Mouse (Mus musculus) mesoderm, embryonic 11.5 days (tissue): ENCODE measurements around the gene Adat3.
"Not testable (repeated sequence)": the region's sequence is repeated elsewhere in the genome, so short reads cannot be mapped to it uniquely, and the experiment has no call there.

Experiments used
- DNase-seq: peaks from one replicate; pipeline ENCODE4 v3.0.0-alpha.2; 2012; ENCODE audit warnings: low read depth, low spot score

Gene Adat3

DNA sequence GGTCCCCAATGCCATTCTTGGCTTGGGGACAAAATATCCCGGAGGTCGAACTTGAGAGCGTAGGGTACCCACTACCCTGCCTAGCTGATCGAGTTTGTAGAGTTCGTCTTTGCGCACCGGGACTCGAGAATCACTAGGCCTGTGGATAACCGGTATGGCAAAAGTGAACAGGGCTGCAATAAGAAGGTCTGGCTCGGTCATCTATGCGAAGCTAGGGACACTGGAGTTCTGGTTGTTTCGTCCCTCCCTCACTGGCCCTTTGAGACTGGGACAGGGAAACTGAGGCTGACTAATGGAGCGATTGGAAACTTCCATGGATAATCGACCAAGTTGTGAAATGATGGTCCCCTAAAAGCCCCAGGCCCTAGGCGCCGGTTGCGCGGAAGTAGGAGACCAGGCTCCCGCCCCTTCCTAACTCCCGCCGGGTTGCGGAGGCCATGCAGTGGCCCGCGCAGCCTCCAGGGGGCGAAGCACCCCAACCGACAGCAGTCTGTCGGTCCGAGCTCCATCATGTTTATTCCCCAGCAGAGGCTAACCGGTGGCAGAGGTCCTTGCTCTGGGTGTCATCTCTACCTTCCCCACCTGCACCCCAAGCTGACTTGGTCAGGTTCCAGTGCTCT is 24.4 kb upstream of the Adat3 start:
- peak; percentile 89 for DNase-seq

DNA sequence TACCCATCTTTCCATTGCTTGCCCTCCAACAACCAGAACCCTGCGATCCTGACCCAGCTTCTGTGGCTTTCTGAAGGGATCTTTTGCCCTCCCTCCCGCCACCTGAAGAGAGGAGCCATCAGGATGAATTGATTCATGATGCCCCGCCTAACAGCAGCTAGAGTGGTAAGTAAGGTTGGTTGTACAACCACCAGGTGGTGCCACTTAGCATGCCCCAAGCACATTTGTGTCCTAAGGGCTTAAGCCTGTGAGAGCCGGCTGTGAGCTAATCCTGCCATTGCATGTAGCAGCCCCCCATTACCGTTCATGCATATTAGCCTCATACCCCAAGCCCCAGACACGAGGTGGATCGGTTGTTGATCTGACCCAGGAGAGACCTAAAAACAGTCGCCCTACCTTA is 23.8 kb upstream of the Adat3 start:
- DNase-seq = peak; percentile 72

- no peak for DNase-seq
Measured at GRCm38 (mm10) chr10:80583047-80583446, 19.6 kb upstream of the Adat3 start.

DNA sequence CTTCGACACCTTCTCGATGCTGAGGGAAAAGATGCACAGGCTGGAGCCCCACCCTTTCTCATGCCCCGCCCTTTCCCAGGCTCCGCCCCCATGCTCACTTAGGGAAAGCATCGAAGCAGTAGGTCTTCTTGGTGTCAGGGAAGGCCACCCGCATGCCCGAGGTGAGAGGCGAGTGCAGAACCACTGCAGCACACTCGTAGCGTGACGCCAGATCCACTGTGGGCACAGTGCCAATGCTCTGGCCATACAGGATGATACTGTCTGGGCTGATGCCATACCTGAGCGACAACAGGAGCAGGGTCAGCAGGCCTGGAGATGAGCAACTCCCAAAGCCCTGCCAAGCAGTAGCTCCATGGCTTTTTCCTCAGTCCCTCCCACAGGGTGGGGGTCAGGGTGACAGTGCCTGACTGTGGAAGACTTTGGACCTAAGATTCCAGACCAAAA is 18.6 kb upstream of the Adat3 start:
- no peak for DNase-seq

- DNase-seq = no peak
Measured at GRCm38 (mm10) chr10:80584642-80585552, 17.8 kb upstream of the Adat3 start.

DNA sequence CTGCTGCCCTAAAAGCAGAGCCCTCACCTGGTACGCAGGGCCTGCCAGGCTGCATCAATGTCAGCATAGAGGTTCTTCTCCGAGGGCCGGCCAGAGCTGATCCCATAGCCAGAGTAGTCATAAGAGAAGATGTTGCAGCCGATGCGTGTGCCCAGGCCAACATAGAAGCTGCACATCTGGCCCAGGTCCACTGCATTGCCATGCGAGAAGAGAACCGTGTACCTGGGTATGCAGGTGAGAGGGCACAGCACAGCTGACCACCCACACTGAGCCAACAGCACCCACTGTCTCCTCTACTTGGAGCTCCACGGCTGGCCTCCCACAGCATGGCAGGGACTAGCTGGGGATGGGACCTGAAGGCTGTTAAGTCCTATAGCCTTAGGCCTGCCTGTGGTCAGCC is 17.1 kb upstream of the Adat3 start:
- DNase-seq = no peak

GRCm38 (mm10) chr10:80586407-80587304 is 16.0 kb upstream of the Adat3 start:
- DNase-seq = no peak

- peak; percentile 35 for DNase-seq
Measured at GRCm38 (mm10) chr10:80587305-80587657, 15.4 kb upstream of the Adat3 start.

- DNase-seq = no peak
Measured at GRCm38 (mm10) chr10:80589127-80589878, 13.4 kb upstream of the Adat3 start.

DNA sequence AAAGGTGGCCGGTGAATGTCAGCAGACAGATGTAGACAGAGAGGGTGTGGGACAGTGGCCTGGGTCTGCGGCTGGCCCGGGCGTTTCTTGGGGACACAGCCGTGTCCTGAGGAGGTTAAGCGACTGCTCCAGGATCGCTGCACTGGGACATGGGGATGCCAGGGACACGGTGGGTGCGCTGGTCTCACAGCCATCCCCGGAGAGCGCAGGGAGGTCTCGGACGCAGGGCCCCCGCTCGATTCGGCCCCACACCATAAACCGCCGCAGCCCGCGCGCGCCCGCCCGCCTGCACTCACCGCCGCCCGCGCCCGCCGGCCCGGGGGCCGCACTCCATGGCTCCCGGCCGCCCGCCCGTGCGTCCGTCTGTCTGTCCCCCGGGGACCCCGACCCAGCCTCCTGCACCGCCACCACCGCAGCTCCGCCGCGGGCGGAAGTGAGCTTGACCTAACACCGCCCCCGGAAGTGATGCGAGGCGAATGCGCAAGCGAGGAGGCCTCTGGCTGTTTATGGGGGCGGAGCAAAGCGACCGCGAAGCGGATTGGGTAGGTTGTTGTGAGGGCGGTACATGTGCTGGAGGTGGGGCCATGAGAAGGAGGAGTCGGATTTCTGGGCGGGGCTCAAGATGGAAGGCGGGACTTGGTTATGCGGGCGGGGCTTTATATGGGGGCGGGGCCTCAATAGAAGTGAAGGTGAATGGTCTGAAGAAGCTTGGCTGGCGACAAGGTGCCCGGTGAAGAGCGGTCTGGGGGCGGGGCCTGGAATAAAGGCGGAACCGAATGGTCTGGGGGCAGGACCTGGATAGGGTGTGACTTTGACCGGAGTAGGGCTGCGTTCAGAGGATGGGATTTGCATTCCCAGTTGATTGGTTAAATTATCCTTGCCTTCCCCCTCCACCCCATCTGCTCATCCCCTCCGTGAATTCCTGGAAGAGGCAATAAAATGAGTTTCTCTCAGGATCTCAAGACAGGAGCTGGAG is 12.5 kb upstream of the Adat3 start, which contains the start of gene Abhd17a:
Gene Abhd17a, minus strand, starts transcription at position 463 of the 976 bp plus-strand sequence.
- peak; percentile 99 for DNase-seq

DNA sequence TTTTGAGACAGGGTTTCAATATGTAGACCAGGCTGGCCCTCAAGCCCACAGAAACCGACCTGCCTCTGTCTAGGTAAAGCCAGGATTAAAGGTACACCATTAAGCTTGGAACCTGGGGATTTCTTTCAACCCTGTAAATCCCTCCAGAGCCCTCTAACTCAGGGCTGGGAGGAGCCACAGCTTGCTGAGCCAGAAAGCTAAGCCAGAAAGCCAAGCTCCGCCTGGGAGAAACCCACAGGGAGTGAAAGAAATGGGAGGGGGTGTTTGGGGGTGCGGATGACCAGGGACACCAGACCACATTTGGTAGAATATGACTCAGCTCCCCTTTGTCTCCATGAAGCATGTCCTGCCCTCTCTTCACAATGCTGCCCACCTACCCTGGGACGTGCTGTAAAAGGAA is 6.4 kb upstream of the Adat3 start:
- no peak for DNase-seq

- no peak for DNase-seq
Measured at GRCm38 (mm10) chr10:80603364-80603763, 684 bp downstream of the Adat3 start.

- no peak for DNase-seq
Measured at GRCm38 (mm10) chr10:80604001-80604509, 1.4 kb downstream of the Adat3 start.

DNA sequence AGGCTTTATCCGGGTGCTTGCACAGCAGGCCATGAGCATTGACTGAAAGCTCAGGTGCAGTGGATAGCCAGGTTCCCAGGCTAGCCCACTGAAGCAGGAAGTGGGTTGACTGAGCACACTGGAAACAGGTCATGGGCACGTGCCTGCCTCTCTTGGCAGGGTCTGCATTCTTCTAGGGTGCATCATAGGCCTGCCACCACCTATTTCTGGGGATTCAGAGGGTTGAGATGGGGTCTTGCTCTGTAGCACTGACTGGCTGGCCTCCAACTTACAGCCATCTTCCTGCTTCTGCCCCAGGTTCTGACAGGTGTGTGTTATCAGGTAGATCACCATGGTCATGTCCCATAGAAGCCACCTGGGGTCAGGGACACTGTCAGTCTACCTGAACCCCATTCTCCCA is 2.3 kb downstream of the Adat3 start:
- no peak for DNase-seq

GRCm38 (mm10) chr10:80605721-80606120 is 3.0 kb downstream of the Adat3 start, which contains the start of gene Gm49322:
Gm49322 (plus strand) TSS chr10:80606021.
- DNase-seq = not testable (repeated sequence)

GRCm38 (mm10) chr10:80606306-80606705 is 3.6 kb downstream of the Adat3 start:
- no peak for DNase-seq

DNA sequence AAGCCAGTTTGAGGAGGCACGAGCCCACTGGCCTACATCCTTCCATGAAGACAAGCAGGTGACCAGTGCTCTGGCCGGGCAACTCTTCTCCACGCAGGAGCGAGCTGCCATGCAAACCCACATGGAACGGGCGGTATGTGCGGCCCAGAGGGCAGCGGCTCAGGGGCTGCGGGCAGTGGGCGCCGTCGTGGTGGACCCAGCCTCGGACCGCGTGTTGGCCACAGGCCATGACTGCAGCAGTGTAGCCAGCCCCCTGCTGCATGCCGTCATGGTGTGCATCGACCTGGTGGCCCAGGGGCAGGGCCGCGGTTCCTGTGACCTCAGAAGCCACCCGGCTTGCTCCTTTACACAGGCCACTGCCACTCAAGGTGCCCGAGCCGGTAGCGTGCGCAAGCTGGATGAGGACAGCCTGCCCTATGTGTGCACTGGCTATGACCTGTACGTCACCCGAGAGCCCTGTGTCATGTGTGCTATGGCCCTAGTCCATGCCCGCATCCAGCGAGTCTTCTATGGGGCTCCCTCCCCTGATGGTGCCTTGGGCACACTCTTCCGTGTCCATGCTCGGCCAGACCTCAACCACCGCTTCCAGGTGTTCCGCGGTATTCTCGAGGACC is 4.2 kb downstream of the Adat3 start:
- no peak for DNase-seq

DNA sequence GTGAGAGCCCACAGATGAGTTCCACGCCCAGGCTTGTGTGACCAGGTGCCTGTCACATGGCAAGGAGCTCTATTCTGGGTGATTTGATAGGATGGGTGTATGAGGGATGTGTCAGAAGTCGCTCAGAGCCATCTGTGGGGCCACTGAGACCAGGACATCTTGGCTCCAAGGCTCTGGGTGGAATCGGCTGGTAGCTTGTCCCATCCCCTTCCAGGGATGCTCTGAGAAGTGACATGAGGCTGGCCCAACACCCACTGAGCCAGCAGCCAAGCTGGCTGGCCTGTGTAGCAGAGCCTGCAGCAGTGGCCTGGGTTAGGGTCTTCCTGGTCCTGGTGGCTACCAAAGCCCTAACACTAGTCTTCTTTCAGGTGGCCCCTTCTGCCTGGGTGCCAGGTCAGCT is 5.8 kb downstream of the Adat3 start:
- no peak for DNase-seq

- no peak for DNase-seq
Measured at GRCm38 (mm10) chr10:80609269-80609924, 6.7 kb downstream of the Adat3 start.
